Mouse (Mus musculus) midbrain, embryonic 10.5 days (tissue): ENCODE measurements around the gene Dnah8. TPM values are rescaled to one million over a fixed set of nuclear protein-coding genes. Genes with fewer than 3 reads are reported as not detected.

Experiments
- DNase-seq: peaks from one replicate; pipeline ENCODE4 v3.0.0-alpha.2; 2017; ENCODE audit warnings: low spot score
- H3K27ac ChIP-seq: fragments of 300-500 bp; sonication (generic); replicated peaks from 2 replicates; pipeline ENCODE4 v1.5.1; 2016; ENCODE audit warnings: mild to moderate bottlenecking
- H3K27me3 ChIP-seq: fragments of 300-500 bp; sonication (generic); 2 replicates; pipeline ENCODE4 v1.6.1; 2016; ENCODE audit warnings: low read depth, mild to moderate bottlenecking; ENCODE audit not compliant: poor library complexity, severe bottlenecking
- H3K36me3 ChIP-seq: fragments of 300-500 bp; sonication (generic); 2 replicates; pipeline ENCODE4 v1.6.1; 2016; ENCODE audit warnings: mild to moderate bottlenecking, moderate library complexity
- H3K4me1 ChIP-seq: fragments of 300-500 bp; sonication (generic); 2 replicates; pipeline ENCODE4 v1.6.1; 2016
- H3K4me3 ChIP-seq: fragments of 300-500 bp; sonication (generic); 2 replicates; pipeline ENCODE4 v1.5.1; 2016; ENCODE audit warnings: mild to moderate bottlenecking, moderate library complexity
- H3K9me3 ChIP-seq: fragments of 300-500 bp; sonication (generic); replicated peaks from 2 replicates; pipeline ENCODE4 v1.6.1; 2016; ENCODE audit warnings: mild to moderate bottlenecking
- WGBS: fragments of 180-500 bp; shearing (Covaris S2); methylation state at CpG from one replicate; pipeline ENCODE4 v1.1.7; 2016; 5-methylcytosine and 5-hydroxymethylcytosine counted together
- polyA plus RNA-seq: library from polyadenylated mRNA; unstranded; fragments of >200 nt; fragmentation: Nextera tagmentation; extraction: Ambion mirVana; gene quantifications from 2 replicates; pipeline ENCODE4 v1.2.1, GENCODE M21; 2016

Dnah8 gene
- polyA plus RNA-seq, 1 experiment from 2014 or later = 1.1 TPM

DNA sequence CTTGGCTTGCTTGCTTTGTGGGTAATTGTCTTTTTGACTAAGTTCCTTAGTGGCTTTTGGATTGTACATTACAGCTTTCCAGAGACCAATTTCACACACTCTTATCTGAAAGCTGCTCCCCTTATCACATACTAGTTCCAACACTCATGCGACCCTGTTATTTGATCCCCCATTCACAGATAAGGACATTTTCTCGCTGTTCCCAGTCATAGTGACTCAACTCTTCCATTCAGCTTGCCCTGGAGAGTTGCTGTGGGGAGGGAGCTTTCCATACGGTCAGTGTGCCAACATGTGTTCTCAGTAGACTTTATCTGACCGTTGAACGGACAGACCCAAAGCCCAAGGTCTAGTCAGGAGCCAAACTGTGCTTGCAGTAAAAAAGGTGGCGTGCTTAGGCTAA lies 197.0 kb downstream of the Dnah8 start:
- H3K9me3 ChIP-seq = no peaks in the 10 kb centered on the region; the same call in 1 of the 2 replicates
- H3K4me1 ChIP-seq = peaks cover 20% of the 10 kb centered on the region
- no peaks in the 10 kb centered on the region for H3K27me3 ChIP-seq
- H3K36me3 ChIP-seq = no peaks in the 10 kb centered on the region
- DNase-seq = no peak
- H3K4me3 ChIP-seq = no peak overlapping the region
- 82% methylated on average over 6 of the region's 6 CpGs for WGBS
- peak overlapping the region; percentile 38; the same call in 1 of the 2 replicates for H3K27ac ChIP-seq

DNA sequence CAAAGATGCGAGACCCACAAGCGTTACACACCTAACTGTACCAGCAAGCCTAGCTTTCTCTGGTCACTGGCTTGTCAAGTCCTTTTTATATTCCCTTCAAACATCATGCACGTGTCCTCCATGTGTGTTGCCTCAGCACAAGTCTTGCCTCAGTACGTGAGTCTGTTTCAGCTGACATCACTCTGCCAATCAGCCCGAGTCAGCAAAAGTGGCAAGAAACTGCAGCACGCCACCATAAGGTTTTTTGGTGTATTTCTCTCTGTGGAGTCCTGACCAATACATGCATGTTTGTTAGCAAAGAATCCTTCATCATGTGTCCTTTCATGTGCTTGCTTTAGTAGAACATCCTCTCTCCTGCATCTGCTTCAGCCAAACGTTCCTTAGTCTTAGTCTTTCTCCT lies 200.3 kb downstream of the Dnah8 start:
- Histone ChIP-seq H3K4me1 (peaks cover 32% of the 10 kb centered on the region), H3K27ac (peak overlapping the region; percentile 86), H3K9me3 (no peaks in the 10 kb centered on the region; the same call in 1 of the 2 replicates), H3K36me3 (no peaks in the 10 kb centered on the region), H3K4me3 (no peak overlapping the region), H3K27me3 (no peaks in the 10 kb centered on the region)
- WGBS = 96% methylated on average over 7 of the region's 7 CpGs
- no peak for DNase-seq

GRCm38 (mm10) chr17:30825731-30826304 lies 201.7 kb downstream of the Dnah8 start:
- peak; percentile 40 for DNase-seq
- peaks cover 33% of the 10 kb centered on the region for H3K4me1 ChIP-seq
- H3K9me3 ChIP-seq = peaks cover under 1% of the 10 kb centered on the region; the same call in 1 of the 2 replicates
- H3K4me3 ChIP-seq = peak overlapping the region; percentile 22; the same call in 1 of the 2 replicates
- no peaks in the 10 kb centered on the region for H3K36me3 ChIP-seq
- 23% methylated on average over 11 of the region's 11 CpGs for WGBS
- H3K27me3 ChIP-seq = no peaks in the 10 kb centered on the region
- peak overlapping the region; percentile 86 for H3K27ac ChIP-seq

- Histone ChIP-seq H3K27me3 (no peaks in the 10 kb centered on the region), H3K4me1 (peaks cover 13% of the 10 kb centered on the region), H3K36me3 (no peaks in the 10 kb centered on the region), H3K9me3 (peaks cover 7% of the 10 kb centered on the region; the same call in 1 of the 2 replicates), H3K4me3 (no peak overlapping the region), H3K27ac (no peak overlapping the region)
- DNase-seq = no peak
- WGBS = 96% methylated on average over 2 of the region's 2 CpGs
Measured at GRCm38 (mm10) chr17:30831170-30831569, 207.0 kb downstream of the Dnah8 start.

GRCm38 (mm10) chr17:30835419-30835818 lies 211.3 kb downstream of the Dnah8 start:
- H3K4me1 ChIP-seq = peaks cover 14% of the 10 kb centered on the region
- H3K27me3 ChIP-seq = no peaks in the 10 kb centered on the region
- no peak for DNase-seq
- no peak overlapping the region for H3K4me3 ChIP-seq
- no peak overlapping the region for H3K27ac ChIP-seq
- 96% methylated on average over 4 of the region's 4 CpGs for WGBS
- no peaks in the 10 kb centered on the region for H3K36me3 ChIP-seq
- peaks cover 7% of the 10 kb centered on the region; the same call in 1 of the 2 replicates for H3K9me3 ChIP-seq

DNA sequence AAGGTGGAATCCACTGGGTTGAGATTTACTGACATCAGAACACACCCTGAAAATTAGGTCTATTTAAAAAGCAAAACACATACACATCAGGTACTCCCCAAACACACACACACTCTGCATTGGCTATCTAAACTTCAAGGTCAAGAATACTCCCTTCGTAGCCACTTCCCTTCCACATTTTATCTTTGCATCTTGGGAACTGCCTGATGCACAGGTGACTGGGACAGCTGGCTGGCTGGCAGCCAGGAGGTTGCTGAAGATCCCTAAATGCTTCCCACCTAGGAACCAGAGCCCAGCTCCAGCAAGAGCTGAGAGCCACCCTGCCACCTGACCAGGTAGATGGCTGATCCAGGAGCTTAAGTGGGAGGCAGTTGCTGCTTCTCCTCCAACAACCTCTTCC lies 212.9 kb downstream of the Dnah8 start:
- H3K4me1 ChIP-seq = peaks cover 15% of the 10 kb centered on the region
- H3K27me3 ChIP-seq = no peaks in the 10 kb centered on the region
- no peak for DNase-seq
- H3K27ac ChIP-seq = 0 out of 2 replicates have a peak overlapping the region, but pooled peaks have one; percentile 18
- no peak overlapping the region for H3K4me3 ChIP-seq
- no peaks in the 10 kb centered on the region for H3K9me3 ChIP-seq
- no peaks in the 10 kb centered on the region for H3K36me3 ChIP-seq
- WGBS = 94% methylated on average over 1 of the region's 1 CpGs

- Histone ChIP-seq H3K4me1 (peaks cover 15% of the 10 kb centered on the region), H3K27me3 (no peaks in the 10 kb centered on the region), H3K4me3 (no peak overlapping the region), H3K9me3 (no peaks in the 10 kb centered on the region), H3K27ac (peak overlapping the region; percentile 71), H3K36me3 (no peaks in the 10 kb centered on the region)
- no peak for DNase-seq
- 73% methylated on average over 9 of the region's 9 CpGs for WGBS
Measured at GRCm38 (mm10) chr17:30840046-30840445, 215.9 kb downstream of the Dnah8 start.

- Histone ChIP-seq H3K9me3 (no peaks in the 10 kb centered on the region), H3K4me1 (peaks cover 15% of the 10 kb centered on the region), H3K27ac (no peak overlapping the region), H3K4me3 (no peak overlapping the region), H3K27me3 (no peaks in the 10 kb centered on the region), H3K36me3 (no peaks in the 10 kb centered on the region)
- no peak for DNase-seq
- WGBS = 90% methylated on average over 6 of the region's 6 CpGs
Measured at GRCm38 (mm10) chr17:30842312-30842711, 218.2 kb downstream of the Dnah8 start.

DNA sequence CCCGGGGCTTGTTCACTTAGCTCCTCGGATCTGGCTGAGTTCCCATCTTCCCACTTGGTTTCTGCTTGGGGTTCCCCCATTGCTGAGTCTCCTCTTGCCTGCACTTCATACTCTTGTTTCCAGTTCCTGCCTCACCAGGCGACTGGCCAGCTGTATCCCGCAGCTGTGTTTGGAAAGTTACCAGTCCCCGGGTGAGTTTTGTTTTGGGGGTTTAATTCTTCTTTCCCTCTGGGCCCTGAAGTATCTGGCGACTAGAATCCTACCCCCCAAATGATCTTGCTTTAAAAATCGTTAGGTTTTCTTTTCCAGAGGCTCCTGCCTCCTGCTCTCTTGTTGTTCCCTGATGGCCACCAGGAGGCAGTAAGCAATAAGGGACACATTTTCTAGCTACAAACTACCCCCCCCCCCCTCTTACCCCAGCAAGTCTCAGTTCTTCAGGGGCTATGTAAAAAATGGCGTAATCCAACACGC lies 220.2 kb downstream of the Dnah8 start:
- Histone ChIP-seq H3K4me3 (no peak overlapping the region), H3K36me3 (no peaks in the 10 kb centered on the region), H3K27me3 (no peaks in the 10 kb centered on the region), H3K9me3 (no peaks in the 10 kb centered on the region), H3K4me1 (peaks cover 12% of the 10 kb centered on the region), H3K27ac (no peak overlapping the region)
- no peak for DNase-seq
- WGBS = 60% methylated on average over 9 of the region's 9 CpGs

- no peaks in the 10 kb centered on the region for H3K27me3 ChIP-seq
- DNase-seq = no peak
- no peak overlapping the region for H3K4me3 ChIP-seq
- H3K4me1 ChIP-seq = no peaks in the 10 kb centered on the region
- WGBS = 92% methylated on average over 7 of the region's 7 CpGs
- no peaks in the 10 kb centered on the region; the same call in 1 of the 2 replicates for H3K9me3 ChIP-seq
- no peak overlapping the region for H3K27ac ChIP-seq
- H3K36me3 ChIP-seq = no peaks in the 10 kb centered on the region
Measured at GRCm38 (mm10) chr17:30847498-30847897, 223.3 kb downstream of the Dnah8 start.

DNA sequence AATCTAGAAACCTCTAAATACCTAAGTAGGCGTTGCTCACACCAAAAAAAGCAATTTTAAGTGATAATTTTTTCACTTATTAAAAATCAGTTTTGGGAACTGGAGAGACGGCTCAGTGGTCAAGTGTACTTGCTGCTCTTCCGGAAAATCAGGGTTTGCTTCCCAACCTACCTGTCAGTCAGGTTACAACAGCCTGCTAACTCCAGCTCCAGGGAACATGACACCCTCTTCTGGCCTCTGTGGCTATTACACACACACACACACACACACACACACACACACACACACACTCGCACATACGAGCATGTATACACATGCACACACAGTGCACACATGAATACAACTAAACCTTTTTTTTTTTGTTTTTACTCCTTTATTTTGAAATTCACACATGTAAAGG lies 223.9 kb downstream of the Dnah8 start:
- WGBS = 95% methylated on average over 5 of the region's 5 CpGs
- Histone ChIP-seq H3K4me1 (no peaks in the 10 kb centered on the region), H3K4me3 (no peak overlapping the region), H3K27ac (no peak overlapping the region), H3K27me3 (no peaks in the 10 kb centered on the region), H3K9me3 (no peaks in the 10 kb centered on the region; the same call in 1 of the 2 replicates), H3K36me3 (no peaks in the 10 kb centered on the region)
- DNase-seq = no peak

- WGBS = 95% methylated on average over 6 of the region's 6 CpGs
- no peak overlapping the region for H3K4me3 ChIP-seq
- no peak for DNase-seq
- no peaks in the 10 kb centered on the region for H3K4me1 ChIP-seq
- no peaks in the 10 kb centered on the region for H3K27me3 ChIP-seq
- H3K9me3 ChIP-seq = no peaks in the 10 kb centered on the region; the same call in 1 of the 2 replicates
- no peak overlapping the region for H3K27ac ChIP-seq
- H3K36me3 ChIP-seq = no peaks in the 10 kb centered on the region
Measured at GRCm38 (mm10) chr17:30848804-30849203, 224.7 kb downstream of the Dnah8 start.

DNA sequence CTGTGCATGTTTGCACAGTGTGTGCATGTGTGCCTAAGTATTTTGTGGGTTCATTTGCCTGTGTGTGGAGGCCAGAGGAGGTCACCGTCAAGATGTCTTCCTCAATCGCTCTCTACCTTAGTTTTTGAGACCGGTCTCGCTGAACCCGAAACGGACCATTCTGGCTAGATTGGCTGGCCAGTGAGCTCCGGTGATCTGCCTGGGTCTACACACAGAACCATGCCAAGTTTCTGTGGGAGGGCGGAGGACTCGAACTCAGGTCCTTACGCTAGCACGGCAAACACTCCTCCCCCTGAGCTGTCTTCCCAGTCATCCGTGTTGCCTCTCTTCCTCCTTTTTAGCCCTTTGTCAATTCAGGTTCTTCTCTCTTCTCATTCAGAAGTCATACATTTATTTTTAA lies 225.7 kb downstream of the Dnah8 start:
- no peaks in the 10 kb centered on the region for H3K36me3 ChIP-seq
- no peak overlapping the region for H3K4me3 ChIP-seq
- H3K4me1 ChIP-seq = no peaks in the 10 kb centered on the region
- no peak for DNase-seq
- no peaks in the 10 kb centered on the region; the same call in 1 of the 2 replicates for H3K9me3 ChIP-seq
- H3K27me3 ChIP-seq = no peaks in the 10 kb centered on the region
- WGBS = 96% methylated on average over 12 of the region's 12 CpGs
- H3K27ac ChIP-seq = no peak overlapping the region
